Mouse (Mus musculus) liver, postnatal 0 days (tissue): ENCODE measurements around the gene Lrit3. TPM values are rescaled to one million over a fixed set of nuclear protein-coding genes. Genes with fewer than 3 reads are reported as not detected.
A peak's percentile ranks its signal among the peaks of the same experiment; 100 is the strongest.

ENCODE experiments used
- ATAC-seq: fragments of 200-750 bp; cut with Nextera tagmentation; 2 replicates; pipeline ENCODE4 v1.8.0; 2017; ENCODE audit warnings: mild to moderate bottlenecking, moderate library complexity
- DNase-seq: peaks from one replicate; pipeline ENCODE4 v3.0.0-alpha.2; 2016
- H3K27ac ChIP-seq: fragments of 300-500 bp; sonication (generic); 2 replicates; pipeline ENCODE4 v1.5.1; 2014; ENCODE audit warnings: antibody characterized with exemption, moderate library complexity, mild to moderate bottlenecking, low read depth
- H3K27me3 ChIP-seq: fragments of 300-500 bp; sonication (generic); 2 replicates; pipeline ENCODE4 v1.6.1; 2014; ENCODE audit warnings: low read length, control low read depth, mixed read lengths; ENCODE audit not compliant: insufficient read depth
- H3K36me3 ChIP-seq: fragments of 300-500 bp; sonication (generic); replicated peaks from 2 replicates; pipeline ENCODE4 v1.6.1; 2014; ENCODE audit warnings: mild to moderate bottlenecking, control low read depth, low read length, moderate library complexity, mixed read lengths; ENCODE audit not compliant: insufficient read depth
- H3K4me1 ChIP-seq: fragments of 300-500 bp; sonication (generic); 2 replicates; pipeline ENCODE4 v1.6.1; 2014; ENCODE audit warnings: antibody characterized with exemption, mild to moderate bottlenecking, control low read depth; ENCODE audit not compliant: insufficient read depth
- H3K4me2 ChIP-seq: fragments of 300-500 bp; sonication (generic); 2 replicates; pipeline ENCODE4 v1.6.1; 2014; ENCODE audit warnings: low read depth, mild to moderate bottlenecking, low read length, moderate library complexity, mixed read lengths
- H3K4me3 ChIP-seq: fragments of 300-500 bp; sonication (generic); 2 replicates; pipeline ENCODE4 v1.5.1; 2014; ENCODE audit warnings: low read depth, low read length
- H3K9ac ChIP-seq: fragments of 300-500 bp; sonication (generic); replicated peaks from 2 replicates; pipeline ENCODE4 v1.6.1; 2014; ENCODE audit warnings: mild to moderate bottlenecking, moderate library complexity
- H3K9me3 ChIP-seq: fragments of 300-500 bp; sonication (generic); 2 replicates; pipeline ENCODE4 v1.6.1; 2016; ENCODE audit warnings: mild to moderate bottlenecking, control low read depth, low read length, mixed read lengths
- CTCF ChIP-seq: sonication (generic); IDR thresholded peaks from 2 replicates; pipeline ENCODE4 v1.5.1; 2016; ENCODE audit warnings: antibody characterized with exemption, low read depth
- EP300 ChIP-seq: IDR thresholded peaks from 2 replicates; pipeline ENCODE4 v1.6.1; 2016; ENCODE audit warnings: antibody characterized with exemption, low read depth, mild to moderate bottlenecking
- WGBS: fragments of 180-500 bp; shearing (Covaris S2); extraction: QIAGEN DNeasy Blood & Tissue Kit; methylation state at CpG from one replicate; pipeline ENCODE4 v1.1.7; 2014; ENCODE audit not compliant: insufficient replicate concordance; 5-methylcytosine and 5-hydroxymethylcytosine counted together
- polyA plus RNA-seq: library from polyadenylated mRNA; unstranded; fragments of >200 nt; fragmentation: Nextera tagmentation; extraction: Ambion mirVana; gene quantifications from 2 replicates; pipeline ENCODE4 v1.2.1, GENCODE M21; 2015

Gene Lrit3
- polyA plus RNA-seq, 1 experiment from 2014 or later, result not detected

- Histone ChIP-seq H3K4me1 (peaks cover 3% of the 10 kb centered on the region), H3K9ac (no peak overlapping the region), H3K9me3 (no peaks in the 10 kb centered on the region), H3K36me3 (peaks cover 23% of the 10 kb centered on the region; the same call in 1 of the 2 replicates), H3K4me2 (no peak overlapping the region), H3K4me3 (no peak overlapping the region), H3K27me3 (no peaks in the 10 kb centered on the region), H3K27ac (no peak overlapping the region)
- WGBS, result 92% methylated on average over 4 of the region's 4 CpGs
- ATAC-seq, result no peak
- no peak for DNase-seq
- TF ChIP-seq CTCF, result no peak
- no peak for TF ChIP-seq EP300
Observed at GRCm38 (mm10) chr3:129824146-129824545, 20.3 kb upstream of the Lrit3 start.

DNA sequence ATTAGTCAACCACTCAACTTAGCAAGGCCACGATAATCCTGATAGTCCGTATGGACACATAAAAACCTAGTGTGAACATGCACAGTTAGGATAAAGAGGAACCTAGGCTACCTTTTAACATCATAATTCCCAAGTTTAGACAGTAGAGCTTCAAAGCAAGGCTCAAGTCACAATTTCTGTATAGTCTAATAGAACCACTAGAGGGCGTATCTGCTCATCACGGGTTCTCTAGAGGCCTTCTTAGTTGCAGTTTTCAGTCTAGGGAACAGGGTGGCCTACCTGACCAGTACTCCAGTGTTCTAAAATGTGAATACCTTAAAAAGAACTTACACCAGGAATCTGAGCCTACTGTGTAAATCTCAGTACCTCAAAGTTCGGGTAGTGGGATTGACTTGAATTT is 19.5 kb upstream of the Lrit3 start:
- no peak for TF ChIP-seq EP300
- TF ChIP-seq CTCF, result peak; percentile 70
- Histone ChIP-seq H3K9me3 (no peaks in the 10 kb centered on the region), H3K4me2 (no peak overlapping the region), H3K27me3 (no peaks in the 10 kb centered on the region), H3K36me3 (peaks cover 20% of the 10 kb centered on the region; the same call in 1 of the 2 replicates), H3K4me1 (no peaks in the 10 kb centered on the region), H3K9ac (no peak overlapping the region), H3K27ac (no peak overlapping the region), H3K4me3 (no peak overlapping the region)
- no peak for DNase-seq
- ATAC-seq, result peak; percentile 60
- 47% methylated on average over 5 of the region's 5 CpGs for WGBS

- Histone ChIP-seq H3K27ac (no peak within 1 kb of the TSS), H3K27me3 (no peaks in the 10 kb centered on the region), H3K4me3 (no peak within 1 kb of the TSS), H3K4me1 (no peaks in the 10 kb centered on the region), H3K9ac (no peak within 1 kb of the TSS), H3K9me3 (no peaks in the 10 kb centered on the region), H3K4me2 (no peak within 1 kb of the TSS), H3K36me3 (peaks cover 17% of the 10 kb centered on the region; the same call in 1 of the 2 replicates)
- TF ChIP-seq EP300 (no peak), CTCF (no peak)
- whole genome bisulfite sequencing, result 89% methylated on average over 11 of the region's 11 CpGs
- ATAC-seq (no peak), DNase-seq (no peak)
Observed at GRCm38 (mm10) chr3:129822206-129822775, 18.5 kb upstream of the Lrit3 start, which contains the start of gene Rrh. Gene Rrh, minus strand, starts transcription at chr3:129822587.

DNA sequence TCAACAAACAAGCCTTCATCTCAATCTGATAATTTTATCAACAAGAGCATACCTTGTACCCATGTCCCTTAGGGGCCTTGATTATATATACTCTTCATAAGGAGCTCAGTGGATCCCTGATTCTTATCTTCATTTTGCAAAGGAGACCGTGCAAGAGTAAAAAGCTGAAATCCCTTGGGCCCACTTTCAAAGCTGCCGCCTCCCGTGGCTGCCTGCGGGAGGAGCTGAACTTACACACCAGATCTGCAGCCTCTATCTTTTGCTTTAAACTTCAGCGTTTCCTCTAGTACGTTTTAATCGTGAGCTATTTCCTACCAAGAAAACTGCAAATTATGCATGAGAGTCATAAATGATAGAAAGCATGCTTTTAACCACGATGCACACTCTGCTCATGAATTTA is 17.9 kb upstream of the Lrit3 start:
- Histone ChIP-seq H3K4me2 (no peak overlapping the region), H3K9ac (no peak overlapping the region), H3K27me3 (no peaks in the 10 kb centered on the region), H3K36me3 (peaks cover 17% of the 10 kb centered on the region; the same call in 1 of the 2 replicates), H3K27ac (no peak overlapping the region), H3K4me1 (no peaks in the 10 kb centered on the region), H3K4me3 (no peak overlapping the region), H3K9me3 (no peaks in the 10 kb centered on the region)
- WGBS, result 78% methylated on average over 8 of the region's 8 CpGs
- TF ChIP-seq EP300 (no peak), CTCF (no peak)
- ATAC-seq (no peak), DNase-seq (no peak)

- DNase-seq (no peak), ATAC-seq (no peak)
- TF ChIP-seq CTCF, result no peak
- TF ChIP-seq EP300, result no peak
- no peaks in the 10 kb centered on the region for H3K27me3 ChIP-seq
- no peaks in the 10 kb centered on the region for H3K4me1 ChIP-seq
- 62% methylated on average over 9 of the region's 9 CpGs for WGBS
- H3K9me3 ChIP-seq, result no peaks in the 10 kb centered on the region
- H3K9ac ChIP-seq, result no peak overlapping the region
- no peak overlapping the region for H3K27ac ChIP-seq
- no peak overlapping the region for H3K4me3 ChIP-seq
- no peak overlapping the region for H3K4me2 ChIP-seq
- peaks cover 17% of the 10 kb centered on the region; the same call in 1 of the 2 replicates for H3K36me3 ChIP-seq
Observed at GRCm38 (mm10) chr3:129820847-129821246, 17.0 kb upstream of the Lrit3 start.

DNA sequence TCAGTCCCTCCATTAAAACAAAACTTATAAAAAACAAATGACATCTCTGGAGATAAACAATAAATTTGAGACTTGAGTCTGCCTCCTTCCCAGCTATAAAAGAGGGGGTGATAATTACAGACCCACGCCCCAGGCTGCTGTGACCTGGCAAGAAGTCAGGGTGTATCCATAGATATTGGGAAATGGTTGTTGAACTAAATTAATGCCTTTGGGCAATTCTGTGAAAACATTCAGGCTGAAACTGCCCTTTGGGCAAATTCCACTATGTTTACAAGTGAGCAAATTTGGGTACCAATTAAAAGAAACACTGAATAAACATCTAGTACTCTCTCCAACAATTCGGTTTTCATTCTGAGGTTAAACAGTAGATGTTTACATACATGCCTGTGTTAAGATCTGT is 4.8 kb downstream of the Lrit3 start:
- no peak for ATAC-seq
- Histone ChIP-seq H3K4me1 (no peaks in the 10 kb centered on the region), H3K36me3 (no peaks in the 10 kb centered on the region), H3K9me3 (no peaks in the 10 kb centered on the region), H3K27me3 (no peaks in the 10 kb centered on the region), H3K4me2 (no peak overlapping the region), H3K9ac (no peak overlapping the region), H3K27ac (no peak overlapping the region), H3K4me3 (no peak overlapping the region)
- DNase-seq, result no peak
- 65% methylated on average over 2 of the region's 2 CpGs for WGBS
- TF ChIP-seq CTCF (no peak), EP300 (no peak)
